Mouse (Mus musculus) brown adipose tissue, adult 24 weeks (tissue): Measurements from ENCODE around the gene Sv2c. TPM values are rescaled to one million over a fixed set of nuclear protein-coding genes. Genes with fewer than 3 reads are reported as not detected.

Source experiments
- H3K27ac ChIP-seq: fragments of 200-500 bp; replicated peaks from 2 replicates; pipeline ENCODE4 v1.5.1; 2012; ENCODE audit warnings: low read depth, mild to moderate bottlenecking, low read length
- H3K4me1 ChIP-seq: fragments of 200-500 bp; 2 replicates; pipeline ENCODE4 v1.6.1; 2012; ENCODE audit warnings: low read length, mixed read lengths; ENCODE audit not compliant: control insufficient read depth, insufficient read depth, insufficient read length
- H3K4me3 ChIP-seq: fragments of 200-500 bp; 2 replicates; pipeline ENCODE4 v1.5.1; 2012; ENCODE audit warnings: low read depth, mild to moderate bottlenecking, low read length, moderate library complexity; ENCODE audit not compliant: insufficient read depth
- polyA plus RNA-seq: library from polyadenylated mRNA; stranded (reverse); fragments of >200 nt; gene quantifications from 2 replicates; pipeline ENCODE4 v1.2.4, GENCODE M21; 2012; ENCODE audit not compliant: missing spikeins, insufficient read depth, insufficient read length

The Sv2c gene
- polyA plus RNA-seq, result 0.32 TPM in 1 of 2 replicates, not detected in the other

GRCm38 (mm10) chr13:96132401-96132816 lies at the start of gene Sv2c:
Sv2c (minus strand) TSS chr13:96132577.
- no peak within 1 kb of the TSS for H3K27ac ChIP-seq
- no peak within 1 kb of the TSS for H3K4me3 ChIP-seq
- no peaks in the 10 kb centered on the region for H3K4me1 ChIP-seq

GRCm38 (mm10) chr13:96180671-96181161 lies 48.3 kb upstream of the Sv2c start:
- H3K4me1 ChIP-seq, result no peaks in the 10 kb centered on the region
- H3K4me3 ChIP-seq, result no peak overlapping the region
- H3K27ac ChIP-seq, result no peak overlapping the region

- no peak overlapping the region for H3K27ac ChIP-seq
Observed at GRCm38 (mm10) chr13:96175591-96176212, 43.3 kb upstream of the Sv2c start.

GRCm38 (mm10) chr13:96173686-96174085 lies 41.3 kb upstream of the Sv2c start:
- Histone ChIP-seq H3K4me3 (no peak overlapping the region), H3K4me1 (no peaks in the 10 kb centered on the region), H3K27ac (no peak overlapping the region)

More at GRCm38 (mm10) chr13:96175591-96176212, 43.3 kb upstream of the Sv2c start:
- Histone ChIP-seq H3K4me1 (no peaks in the 10 kb centered on the region), H3K4me3 (no peak overlapping the region)

GRCm38 (mm10) chr13:96172290-96172689 lies 39.9 kb upstream of the Sv2c start:
- no peak overlapping the region for H3K4me3 ChIP-seq
- H3K4me1 ChIP-seq, result no peaks in the 10 kb centered on the region
- H3K27ac ChIP-seq, result no peak overlapping the region

- no peaks in the 10 kb centered on the region for H3K4me1 ChIP-seq
- H3K4me3 ChIP-seq, result no peak overlapping the region
- H3K27ac ChIP-seq, result no peak overlapping the region
Observed at GRCm38 (mm10) chr13:96168991-96169665, 36.8 kb upstream of the Sv2c start.

- H3K4me3 ChIP-seq, result no peak overlapping the region
- H3K27ac ChIP-seq, result no peak overlapping the region
- H3K4me1 ChIP-seq, result no peaks in the 10 kb centered on the region
Observed at GRCm38 (mm10) chr13:96166593-96166992, 34.2 kb upstream of the Sv2c start.

- Histone ChIP-seq H3K27ac (no peak overlapping the region), H3K4me3 (no peak overlapping the region), H3K4me1 (no peaks in the 10 kb centered on the region)
Observed at GRCm38 (mm10) chr13:96133363-96134100, 1.2 kb upstream of the Sv2c start.

GRCm38 (mm10) chr13:96132833-96133232 lies 456 bp upstream of the Sv2c start:
- H3K4me3 ChIP-seq, result no peak overlapping the region
- no peaks in the 10 kb centered on the region for H3K4me1 ChIP-seq
- no peak overlapping the region for H3K27ac ChIP-seq

GRCm38 (mm10) chr13:96131911-96132310 lies 466 bp downstream of the Sv2c start:
- no peak overlapping the region for H3K27ac ChIP-seq
- no peaks in the 10 kb centered on the region for H3K4me1 ChIP-seq
- no peak overlapping the region for H3K4me3 ChIP-seq

GRCm38 (mm10) chr13:96131050-96131449 lies 1.3 kb downstream of the Sv2c start:
- H3K4me3 ChIP-seq, result no peak overlapping the region
- H3K4me1 ChIP-seq, result no peaks in the 10 kb centered on the region
- no peak overlapping the region for H3K27ac ChIP-seq

- Histone ChIP-seq H3K4me3 (no peak overlapping the region), H3K27ac (no peak overlapping the region), H3K4me1 (no peaks in the 10 kb centered on the region)
Observed at GRCm38 (mm10) chr13:96129081-96129480, 3.3 kb downstream of the Sv2c start.

- Histone ChIP-seq H3K4me1 (no peaks in the 10 kb centered on the region), H3K4me3 (no peak overlapping the region), H3K27ac (no peak overlapping the region)
Observed at GRCm38 (mm10) chr13:96126669-96127068, 5.7 kb downstream of the Sv2c start.

- no peak overlapping the region for H3K4me3 ChIP-seq
- H3K4me1 ChIP-seq, result no peaks in the 10 kb centered on the region
Observed at GRCm38 (mm10) chr13:96125011-96125410, 7.4 kb downstream of the Sv2c start.

GRCm38 (mm10) chr13:96112711-96113110 lies 19.7 kb downstream of the Sv2c start:
- Histone ChIP-seq H3K4me3 (no peak overlapping the region), H3K27ac (no peak overlapping the region), H3K4me1 (no peaks in the 10 kb centered on the region)

More at GRCm38 (mm10) chr13:96125011-96125410, 7.4 kb downstream of the Sv2c start:
- no peak overlapping the region for H3K27ac ChIP-seq
